Mouse (Mus musculus) cerebellum, adult (tissue): Measurements from ENCODE around the gene Gm49405.
"Not testable (repeated sequence)": the region's sequence is repeated elsewhere in the genome, so short reads cannot be mapped to it uniquely, and the experiment has no call there.

Source experiments
- ATAC-seq: cut with Nextera tagmentation; 2 replicates; pipeline ENCODE4 v1.9.2; 2017; ENCODE audit warnings: mild to moderate bottlenecking, moderate library complexity, mixed read lengths; ENCODE audit not compliant: insufficient number of reproducible peaks, low FRiP score, low TSS enrichment

The Gm49405 gene

GRCm38 (mm10) chr19:4045966-4046865 is 45.8 kb downstream of the Gm49405 start, which contains the start of gene Gstp2:
Gene Gstp2 (minus strand): TSS chr19:4046023.
- ATAC-seq = peak; percentile 69; the same call in 1 of the 2 replicates

GRCm38 (mm10) chr19:4046866-4047254 is 46.4 kb downstream of the Gm49405 start:
- no peak for ATAC-seq

GRCm38 (mm10) chr19:4047859-4048258 is 47.4 kb downstream of the Gm49405 start:
- ATAC-seq = no peak

- ATAC-seq = not testable (repeated sequence)
Measured at GRCm38 (mm10) chr19:4049069-4049468, 48.6 kb downstream of the Gm49405 start.

- no peak for ATAC-seq
Measured at GRCm38 (mm10) chr19:4051016-4051415, 50.6 kb downstream of the Gm49405 start.

- ATAC-seq = no peak
Measured at GRCm38 (mm10) chr19:4051741-4052515, 51.5 kb downstream of the Gm49405 start.

GRCm38 (mm10) chr19:4052516-4053030 is 52.1 kb downstream of the Gm49405 start:
- ATAC-seq = no peak

- no peak for ATAC-seq
Measured at GRCm38 (mm10) chr19:4054613-4055012, 54.2 kb downstream of the Gm49405 start.
